Mouse (Mus musculus) ovary, adult 18-20 months (tissue): ENCODE results near the gene Chka.

Source experiments
- DNase-seq: peaks from one replicate; pipeline ENCODE4 v3.0.0; 2022; ENCODE audit warnings: low spot score, mixed read lengths

Gene Chka

GRCm38 (mm10) chr19:3851502-3851962, at the start of gene Chka:
Chka (plus strand) TSS chr19:3851773.
- peak; percentile 95 for DNase-seq

- DNase-seq = no peak
Observed at GRCm38 (mm10) chr19:3805526-3805925, 46.0 kb upstream of the Chka start.

DNA sequence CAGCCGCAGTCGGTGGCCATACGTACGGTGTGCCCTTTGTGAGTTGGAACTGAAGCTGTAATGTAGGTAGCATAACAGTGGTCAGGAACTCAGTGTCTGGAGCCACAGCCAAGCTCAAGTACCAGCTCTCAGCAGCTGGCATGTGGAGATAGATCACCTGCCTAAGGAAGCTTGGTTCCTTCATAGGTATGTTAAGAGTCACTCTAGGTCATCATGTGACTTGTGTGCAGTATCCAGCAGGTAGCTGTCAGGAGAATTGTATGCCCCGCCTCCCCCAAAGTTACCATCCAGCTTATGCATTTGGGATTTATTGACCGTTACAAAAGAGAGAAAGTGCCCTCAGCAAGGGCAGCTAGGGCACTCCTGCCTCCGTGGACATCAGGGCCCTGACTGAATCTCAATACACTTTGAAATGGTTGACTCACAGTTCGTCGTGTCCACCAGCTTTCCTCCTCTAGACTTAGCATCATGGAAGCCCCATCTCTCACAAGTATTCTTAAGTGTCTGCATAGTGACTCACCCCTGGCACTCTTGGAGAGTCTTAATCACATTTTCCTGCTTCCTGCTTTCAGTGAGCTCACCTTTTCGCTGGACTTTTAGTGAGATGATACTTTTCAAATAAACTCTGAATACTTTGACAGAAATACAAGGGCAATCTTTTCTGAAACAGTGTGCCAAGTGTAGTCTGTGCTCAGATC, 40.9 kb upstream of the Chka start:
- DNase-seq = no peak

GRCm38 (mm10) chr19:3814461-3814860, 37.1 kb upstream of the Chka start:
- no peak for DNase-seq

DNA sequence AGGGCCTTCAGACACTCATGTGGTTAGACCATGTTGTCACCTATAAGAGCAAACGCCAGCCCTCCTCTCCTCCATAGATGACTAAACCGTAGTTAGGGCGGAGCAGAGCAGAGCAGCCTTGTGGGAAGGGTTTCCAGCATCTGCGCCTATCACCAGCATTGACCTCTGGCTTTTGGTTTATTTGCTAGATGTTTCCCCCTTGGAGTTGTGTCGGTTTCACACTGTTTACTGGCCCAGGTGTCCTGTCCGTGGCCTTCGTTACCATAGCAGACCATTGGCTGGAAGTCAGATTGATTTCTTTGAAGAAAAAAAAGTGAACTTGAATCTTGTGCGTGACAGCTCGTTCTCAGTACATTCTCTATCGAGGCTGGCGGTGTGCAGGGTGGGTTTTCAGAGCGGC, 35.7 kb upstream of the Chka start:
- DNase-seq = no peak

GRCm38 (mm10) chr19:3819080-3819479, 32.5 kb upstream of the Chka start:
- no peak for DNase-seq

- DNase-seq = no peak
Observed at GRCm38 (mm10) chr19:3819899-3820444, 31.6 kb upstream of the Chka start.

- DNase-seq = no peak
Observed at GRCm38 (mm10) chr19:3825044-3825443, 26.5 kb upstream of the Chka start.

DNA sequence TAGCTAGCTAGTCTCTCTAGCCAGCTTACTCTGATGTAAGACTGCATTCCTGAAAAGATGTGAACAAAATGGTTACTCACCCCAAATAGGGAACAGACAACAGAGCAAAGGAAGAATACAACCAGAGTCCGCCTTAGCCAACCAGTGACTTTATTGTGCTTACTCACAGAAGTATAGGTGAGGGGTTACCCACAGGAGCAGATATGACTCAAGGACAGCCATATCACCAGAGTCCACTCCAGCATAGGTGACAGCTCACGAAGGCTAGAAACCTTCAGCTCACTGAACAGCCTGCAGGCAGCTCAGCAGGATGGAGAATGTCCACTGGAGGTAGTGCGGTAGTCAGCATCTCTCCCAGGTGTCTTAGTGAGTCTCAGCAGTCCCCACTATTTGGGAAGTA, 21.7 kb upstream of the Chka start:
- no peak for DNase-seq

DNA sequence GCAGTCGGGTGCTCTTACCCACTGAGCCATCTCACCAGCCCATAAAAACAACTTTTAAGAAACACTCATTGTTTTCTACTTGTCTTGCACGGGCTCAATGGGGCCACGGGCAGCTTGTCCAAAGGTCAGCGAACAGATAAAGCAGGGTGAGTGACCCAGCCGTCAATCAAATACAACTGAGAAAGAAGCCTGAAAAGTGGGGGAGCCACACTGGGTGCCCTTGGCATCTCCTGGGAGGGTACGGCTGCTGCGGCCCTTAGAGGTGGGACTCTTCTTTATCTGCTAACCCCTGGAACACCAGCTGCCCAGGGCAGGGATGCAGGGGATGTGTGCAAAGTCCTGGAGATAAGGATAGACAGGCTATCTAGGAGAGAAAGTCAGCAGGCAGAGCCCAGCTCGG, 19.9 kb upstream of the Chka start:
- no peak for DNase-seq

GRCm38 (mm10) chr19:3832851-3833353, 18.7 kb upstream of the Chka start:
- peak; percentile 52 for DNase-seq

DNA sequence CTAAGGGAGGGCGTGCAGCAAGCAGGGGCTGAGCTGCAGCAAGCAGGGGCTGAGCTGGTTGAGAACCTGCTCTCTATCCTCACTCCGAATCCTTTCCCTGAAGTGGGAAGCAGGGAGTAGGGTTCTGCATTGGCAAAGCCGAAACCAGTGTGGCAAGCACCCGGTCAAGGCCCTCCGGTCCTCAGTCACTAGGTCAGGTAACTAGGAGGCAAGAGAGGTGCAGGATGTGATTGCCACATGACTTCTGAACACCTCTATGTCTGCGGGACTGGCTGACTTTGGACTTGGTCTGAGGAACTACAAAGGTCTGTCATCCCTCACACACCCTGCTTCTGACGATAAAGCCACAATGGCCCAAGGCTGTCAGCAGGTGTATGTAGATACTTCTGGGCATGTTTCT, 17.3 kb upstream of the Chka start:
- no peak for DNase-seq

DNA sequence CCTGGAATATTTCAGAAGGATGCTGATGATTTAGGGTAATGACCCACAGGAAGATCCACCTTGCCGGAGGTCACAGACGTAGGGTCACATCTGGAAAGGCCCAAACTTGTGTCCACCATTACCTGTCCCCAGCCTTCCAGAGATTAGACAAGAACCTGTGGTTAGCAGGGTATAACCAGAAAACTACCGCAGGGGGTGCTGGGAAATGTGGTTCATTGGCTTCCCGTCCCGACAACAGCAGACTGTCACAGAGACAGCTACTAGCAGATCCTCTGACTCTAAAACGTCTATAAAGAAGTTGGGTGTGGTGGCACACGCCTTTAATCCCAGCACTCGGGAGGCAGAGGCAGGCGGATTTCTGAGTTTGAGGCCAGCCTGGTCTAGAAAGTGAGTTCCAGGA, 14.8 kb upstream of the Chka start:
- DNase-seq = no peak

DNA sequence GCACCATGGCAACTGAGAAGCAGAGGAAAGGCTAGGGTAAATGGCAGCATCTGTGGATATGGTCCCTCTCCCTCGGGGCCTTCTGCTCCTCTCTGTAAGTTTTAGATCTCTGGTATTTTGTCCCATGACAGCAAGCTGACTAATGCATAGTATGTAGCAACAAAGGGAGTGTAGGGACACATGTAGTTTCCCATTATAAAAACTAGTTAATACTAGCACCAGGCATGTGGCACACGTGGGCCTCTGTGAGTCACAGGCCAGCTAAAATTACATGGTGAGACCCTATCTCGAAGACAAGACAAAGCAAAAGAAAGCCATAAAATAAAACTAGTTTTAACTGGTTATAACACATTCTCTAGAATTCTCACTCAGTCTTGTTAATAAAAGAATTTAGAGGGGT, 12.6 kb upstream of the Chka start:
- no peak for DNase-seq

GRCm38 (mm10) chr19:3839686-3840085, 11.9 kb upstream of the Chka start:
- DNase-seq = no peak

DNA sequence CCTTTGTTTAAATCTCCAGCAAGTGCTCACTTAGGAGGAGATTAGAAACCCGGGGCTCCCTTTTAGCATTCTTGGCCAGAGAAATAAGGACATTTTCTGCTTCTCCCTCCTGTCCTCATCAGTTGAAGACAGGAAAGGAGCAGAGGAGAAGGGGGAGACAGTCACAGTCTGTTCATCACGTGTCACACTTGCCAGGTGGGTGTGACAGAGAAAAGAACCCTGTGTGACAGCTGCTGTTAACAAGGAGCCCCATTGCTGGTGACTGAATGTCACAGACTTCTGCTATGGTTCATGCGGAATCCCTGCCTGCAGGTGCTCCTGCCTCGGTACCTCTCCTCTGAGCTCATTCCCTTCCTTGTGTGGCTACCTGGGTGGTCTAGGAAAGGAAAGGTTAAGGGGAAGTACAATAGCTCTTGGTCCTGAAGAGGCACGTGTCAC, 11.3 kb upstream of the Chka start:
- DNase-seq = no peak

DNA sequence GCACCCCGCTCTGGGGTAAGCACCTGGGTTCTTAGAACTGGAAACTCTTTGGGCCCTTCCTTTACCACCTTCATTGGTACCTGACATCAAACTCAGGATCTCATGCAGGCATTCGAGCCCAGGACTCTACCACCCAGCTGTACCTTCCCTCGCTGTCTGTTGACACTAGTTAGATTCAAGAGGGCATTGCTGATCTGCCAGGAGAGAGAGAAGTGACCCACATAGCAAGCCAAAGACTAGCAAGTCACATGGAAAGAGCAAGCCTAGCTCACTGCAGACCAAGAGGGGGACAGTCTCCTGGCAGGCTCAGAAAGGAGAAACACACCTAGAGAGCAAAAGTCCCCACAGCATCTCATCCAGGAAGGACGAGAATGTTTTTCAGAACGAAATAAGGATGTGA, 10.9 kb upstream of the Chka start:
- no peak for DNase-seq

DNA sequence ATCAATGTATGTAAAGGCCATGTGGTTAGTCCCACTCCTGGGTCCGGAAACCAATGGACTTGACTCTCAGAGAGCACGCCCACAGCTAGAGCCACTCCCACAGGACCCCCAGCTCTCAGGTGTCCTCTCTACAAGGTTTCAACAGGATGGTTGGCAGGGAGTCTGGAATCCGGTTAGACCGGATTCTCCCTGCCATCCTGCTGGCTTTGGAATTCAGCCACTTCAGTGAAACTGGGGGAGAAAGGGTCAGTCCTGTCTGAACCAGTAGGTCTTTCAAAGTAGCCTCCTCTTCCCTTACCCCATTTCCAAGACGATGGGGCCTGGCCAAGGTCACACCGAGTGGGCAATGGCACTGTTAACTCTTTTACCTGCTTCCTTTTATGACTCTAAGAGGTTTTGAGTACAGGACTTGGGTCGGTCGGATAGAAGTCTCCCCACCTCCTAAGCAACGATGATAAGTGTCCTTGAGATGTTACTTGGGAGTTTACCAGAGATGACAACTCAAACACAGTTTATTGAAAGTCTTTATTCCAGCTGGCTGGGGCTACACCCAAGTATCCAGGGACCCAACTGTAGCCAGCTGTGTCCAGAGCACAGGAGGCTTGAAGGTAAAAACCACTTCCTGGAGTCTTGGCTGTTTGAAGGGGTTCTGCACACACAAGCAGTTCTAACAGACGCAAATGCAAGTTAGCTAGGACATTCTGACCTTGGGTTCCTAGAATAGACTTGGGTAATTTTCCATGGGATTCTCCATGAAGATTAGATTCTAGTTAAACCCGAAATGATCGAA, 9.0 kb upstream of the Chka start:
- DNase-seq = no peak

DNA sequence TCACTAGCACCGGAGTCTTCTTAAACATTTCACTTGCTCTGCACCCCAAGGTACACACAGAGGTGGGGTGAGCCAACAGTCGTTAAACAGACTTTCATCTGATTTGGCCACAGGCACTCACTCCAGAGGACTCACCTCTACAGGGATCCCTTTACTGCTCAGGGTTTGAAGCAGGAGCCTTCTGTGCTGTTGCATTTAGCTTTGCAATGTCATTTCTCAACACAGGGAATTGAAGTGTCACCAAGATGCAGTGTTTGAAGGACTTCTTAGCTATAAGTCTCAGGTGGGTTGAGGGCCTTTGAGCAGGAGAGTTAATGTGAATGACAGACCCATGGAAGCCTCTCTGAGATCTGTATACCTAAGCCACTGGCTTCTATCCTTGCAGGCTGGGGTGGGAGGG, 7.9 kb upstream of the Chka start:
- DNase-seq = no peak

- no peak for DNase-seq
Observed at GRCm38 (mm10) chr19:3844836-3845235, 6.7 kb upstream of the Chka start.

- no peak for DNase-seq
Observed at GRCm38 (mm10) chr19:3845339-3845738, 6.2 kb upstream of the Chka start.

GRCm38 (mm10) chr19:3845803-3846406, 5.7 kb upstream of the Chka start:
- DNase-seq = peak; percentile 88
